Mouse (Mus musculus) activated CD4-positive, CD25-positive, alpha-beta regulatory T cell, adult 4 months (primary cell): ENCODE data around the gene Pecam1. TPM values are rescaled to one million over a fixed set of nuclear protein-coding genes. Genes with fewer than 3 reads are reported as not detected.
"Not testable (repeated sequence)": the region's sequence is repeated elsewhere in the genome, so short reads cannot be mapped to it uniquely, and the experiment has no call there.

ENCODE experiments used
- ATAC-seq: one replicate; pipeline ENCODE4 v1.8.0; 2017
- polyA plus RNA-seq, 2 experiments: library from polyadenylated mRNA; unstranded; fragments of 100-300 nt; shearing (Covaris generic); gene quantifications; one replicate each; pipeline ENCODE4 v1.2.1; 2017

Gene Pecam1
- polyA plus RNA-seq, 2 experiments from 2014 or later = 102 TPM

GRCm38 (mm10) chr11:106623629-106624028 is 126.8 kb downstream of the Pecam1 start:
- ATAC-seq = no peak

DNA sequence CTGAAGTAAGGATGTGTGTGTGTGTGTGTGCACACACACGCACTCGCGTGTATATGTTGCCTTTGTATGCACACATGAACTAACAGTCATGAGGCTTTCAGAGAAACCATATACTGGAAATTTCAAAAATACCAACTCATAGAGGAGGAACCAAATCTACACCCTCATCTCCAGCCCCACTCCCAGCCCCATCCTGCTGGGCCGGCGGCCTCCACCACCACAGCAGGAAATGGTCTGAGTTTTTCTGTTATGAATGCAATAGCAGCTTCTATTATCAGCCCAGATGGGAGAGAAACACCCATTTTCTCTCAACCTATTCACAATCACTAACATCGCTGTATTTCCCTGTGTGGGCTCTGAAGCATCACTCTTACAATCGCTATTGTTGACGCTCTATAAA is 128.4 kb downstream of the Pecam1 start:
- ATAC-seq = no peak

GRCm38 (mm10) chr11:106618768-106619167 is 131.7 kb downstream of the Pecam1 start:
- not testable (repeated sequence) for ATAC-seq

DNA sequence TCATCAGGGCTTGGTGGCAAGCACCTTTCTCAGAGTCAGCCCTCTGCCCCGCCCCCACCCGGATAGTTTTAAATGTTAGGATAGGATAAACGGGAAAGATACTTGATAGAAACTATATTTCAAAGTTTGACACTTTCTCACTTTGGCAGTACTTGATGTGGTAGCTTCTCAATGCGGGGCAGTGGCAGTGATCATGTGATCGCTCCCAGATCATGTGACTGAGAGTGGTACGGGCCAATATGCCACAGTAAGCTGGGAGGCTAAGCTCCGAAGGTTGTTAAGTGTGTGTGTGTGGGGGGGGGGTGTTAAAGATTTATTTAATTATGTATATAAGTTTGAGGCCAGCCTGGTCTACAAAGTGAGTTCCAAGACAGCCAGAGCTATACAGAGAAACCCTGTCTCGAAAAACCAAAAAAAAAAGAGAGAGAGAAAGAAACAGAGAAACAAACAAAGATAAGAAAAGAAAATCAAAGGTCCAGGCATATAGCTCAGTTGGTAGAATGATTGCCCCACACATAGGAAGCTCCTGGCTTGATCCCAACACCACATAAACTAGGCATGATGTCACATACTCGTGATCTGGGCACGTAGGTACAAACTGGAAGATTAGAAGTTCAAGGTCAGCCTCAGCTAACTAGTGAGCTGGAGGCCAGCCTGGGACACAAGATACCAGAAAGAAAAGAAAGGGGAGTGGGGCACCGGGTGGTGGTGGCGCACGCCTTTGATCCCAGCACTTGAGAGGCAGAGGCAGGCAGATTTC is 132.4 kb downstream of the Pecam1 start:
- ATAC-seq = no peak

DNA sequence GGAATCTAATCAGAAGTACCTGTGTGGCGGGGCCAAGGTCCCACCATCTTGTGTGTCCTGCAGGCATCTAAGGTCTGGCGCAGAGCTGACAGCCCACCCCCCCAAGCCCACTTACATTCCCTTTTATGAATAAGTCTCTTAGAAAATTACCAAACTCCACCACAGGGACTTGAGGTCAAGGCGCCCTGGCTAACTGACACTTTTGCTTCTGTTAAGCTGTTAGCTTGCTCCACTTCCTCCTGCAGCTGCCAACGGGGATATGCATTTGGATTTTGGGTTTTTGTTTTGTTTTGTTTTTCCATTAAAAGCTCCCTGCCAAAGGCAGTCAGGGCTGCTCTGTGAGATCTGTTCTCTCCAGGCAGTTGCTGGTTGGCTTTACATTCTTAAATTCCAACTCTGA is 134.9 kb downstream of the Pecam1 start:
- ATAC-seq = no peak

- no peak for ATAC-seq
These were observed 136.1 kb downstream of the Pecam1 start for GRCm38 (mm10) chr11:106614339-106614645.

GRCm38 (mm10) chr11:106613638-106614338 is 136.6 kb downstream of the Pecam1 start:
- no peak for ATAC-seq

DNA sequence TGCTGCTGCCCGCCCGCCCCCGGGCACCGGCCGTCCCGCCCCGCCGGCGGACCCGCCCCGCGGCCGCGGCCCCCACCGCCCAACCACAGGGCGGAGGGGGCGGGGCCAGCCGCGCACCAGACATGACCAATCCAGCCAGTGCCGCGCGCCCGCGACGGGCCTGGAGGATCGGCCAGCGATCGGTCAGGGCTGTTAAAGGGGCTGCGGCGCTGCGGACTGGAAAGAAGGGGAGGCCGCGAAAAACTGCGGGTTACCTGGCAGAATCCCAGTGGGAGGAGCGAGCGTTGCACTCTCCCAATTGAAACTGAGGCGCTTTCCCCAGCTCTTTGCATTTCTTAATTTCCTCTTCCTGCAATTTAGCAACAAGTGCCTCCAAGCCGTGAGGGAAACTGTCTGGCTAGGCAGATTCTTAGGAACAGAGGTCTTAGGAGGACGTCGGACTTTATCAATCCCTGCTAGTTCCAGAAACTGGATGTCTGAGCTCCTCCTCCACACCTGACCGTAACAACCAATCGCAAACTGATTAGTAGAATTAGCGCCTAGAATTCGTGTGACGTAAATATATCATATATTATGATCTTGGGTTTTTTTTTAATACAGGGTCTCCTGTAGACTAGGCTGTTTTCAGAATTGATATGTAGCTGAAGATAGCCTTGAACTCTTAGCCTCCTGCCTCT is 137.3 kb downstream of the Pecam1 start, which contains the start of gene Tex2:
Gene Tex2, minus strand, starts transcription at position 463 of the 677 bp plus-strand sequence.
- ATAC-seq = peak; percentile 60

GRCm38 (mm10) chr11:106612209-106612960 is 138.0 kb downstream of the Pecam1 start:
- ATAC-seq = peak; percentile 28

DNA sequence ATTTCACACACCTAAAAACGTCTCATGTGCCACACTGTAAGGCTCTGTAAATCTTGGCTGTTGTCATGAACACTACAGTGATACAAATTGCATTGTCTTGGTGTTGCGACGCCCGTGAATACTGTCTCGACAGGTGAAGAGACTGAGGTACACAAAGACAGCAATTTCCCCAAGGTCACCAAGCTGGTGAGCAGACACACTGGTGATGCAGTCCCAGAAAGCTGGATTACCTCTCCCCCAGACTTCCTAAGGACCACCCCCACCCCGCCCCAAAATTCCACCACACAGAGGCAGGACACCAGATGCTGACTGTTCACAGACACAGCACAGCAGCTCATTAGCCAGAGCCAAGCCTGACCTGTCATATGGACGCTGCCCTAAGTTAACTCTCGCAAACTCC is 140.7 kb downstream of the Pecam1 start:
- no peak for ATAC-seq

DNA sequence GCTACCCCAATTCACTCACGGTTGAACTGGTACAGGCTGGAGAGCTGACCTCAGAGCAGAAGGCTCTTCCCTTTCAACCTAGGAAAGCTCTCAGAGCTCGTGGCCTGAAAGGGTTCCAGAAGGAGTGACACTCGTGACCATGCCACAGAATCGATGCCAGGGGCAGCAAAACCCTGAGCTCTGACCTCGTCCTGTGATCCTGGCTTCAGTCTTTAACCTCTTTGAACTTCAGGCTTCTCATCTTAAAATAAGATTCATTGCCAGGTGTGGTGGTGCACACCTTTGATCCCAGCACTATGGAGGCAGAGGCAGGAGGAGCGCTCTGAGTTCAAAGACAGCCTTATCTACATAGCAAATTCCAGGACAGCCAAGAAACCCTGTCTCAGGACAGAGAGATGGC is 143.1 kb downstream of the Pecam1 start:
- ATAC-seq = no peak

GRCm38 (mm10) chr11:106606042-106606441 is 144.4 kb downstream of the Pecam1 start:
- no peak for ATAC-seq

Other genes starting within 250 kb of the Pecam1 start
- 10 to 100 TPM; 25.6 to 32.9 TPM for gene Tex2, start 137.2 kb downstream of the Pecam1 start, polyA plus RNA-seq
- 10 to 100 TPM; 11.9 to 12.1 TPM for gene Milr1, start 598 bp upstream of the Pecam1 start, polyA plus RNA-seq
- 10 to 100 TPM; 10.2 to 14.9 TPM for gene Polg2, start 28.9 kb upstream of the Pecam1 start, polyA plus RNA-seq
- 100 to 1,000 TPM; 413 to 476 TPM for gene Ddx5, start 38.6 kb upstream of the Pecam1 start, polyA plus RNA-seq
- 10 to 100 TPM; 26.9 to 33.3 TPM for gene Cep95, start 38.6 kb upstream of the Pecam1 start, polyA plus RNA-seq
- 10 to 100 TPM; 16.4 to 18.0 TPM for gene Smurf2, start 170.1 kb upstream of the Pecam1 start, polyA plus RNA-seq
- 100 to 1,000 TPM; 202 to 218 TPM for gene Kpna2, start 248.9 kb upstream of the Pecam1 start, polyA plus RNA-seq